Mouse (Mus musculus) MEL (cell line): ENCODE results near the gene Rab1b. TPM values are rescaled to one million over a fixed set of nuclear protein-coding genes. Genes with fewer than 3 reads are reported as not detected.

Experiments
- DNase-seq: peaks from one replicate; pipeline ENCODE4 v3.0.0; 2011; ENCODE audit warnings: low read depth, low spot score
- H3K27ac ChIP-seq: 2 replicates; pipeline ENCODE4 v1.5.1; 2012; ENCODE audit warnings: low read depth, mild to moderate bottlenecking, control low read depth, low read length, moderate library complexity; ENCODE audit not compliant: control insufficient read depth
- H3K27me3 ChIP-seq, 2 experiments: fragments of 150-350 bp in 1 of 2; sonication (generic) in 1 of 2; 2 replicates each; pipeline ENCODE4 v1.6.1; 2012; ENCODE audit warnings: low read length in 2 of 2, mild to moderate bottlenecking in 2 of 2, improper control_type of control experiment in 1 of 2, moderate library complexity in 1 of 2; ENCODE audit not compliant: insufficient read depth in 2 of 2, control insufficient read depth in 1 of 2
- H3K36me3 ChIP-seq, 2 experiments: 2 replicates each; pipeline ENCODE4 v1.6.1; 2012 to 2014; ENCODE audit warnings: low read length in 2 of 2, improper control_type of control experiment in 1 of 2, inconsistent platforms in 1 of 2, mild to moderate bottlenecking in 1 of 2; ENCODE audit not compliant: insufficient read depth in 2 of 2, control insufficient read depth in 1 of 2
- H3K4me1 ChIP-seq, 2 experiments: fragments of 150-350 bp in 1 of 2; sonication (generic) in 1 of 2; 2 replicates each; pipeline ENCODE4 v1.6.1; 2012; ENCODE audit warnings: low read length in 2 of 2, improper control_type of control experiment in 1 of 2, mild to moderate bottlenecking in 1 of 2; ENCODE audit not compliant: insufficient read depth in 2 of 2, control insufficient read depth in 1 of 2
- H3K4me3 ChIP-seq, 2 experiments: fragments of 150-350 bp in 1 of 2; sonication (generic) in 1 of 2; 2 replicates each; pipeline ENCODE4 v1.5.1; 2012; ENCODE audit warnings: low read depth in 2 of 2, low read length in 2 of 2, mild to moderate bottlenecking in 2 of 2, moderate library complexity in 2 of 2, control low read depth in 1 of 2, improper control_type of control experiment in 1 of 2; ENCODE audit not compliant: control insufficient read depth in 1 of 2, insufficient read depth in 1 of 2
- H3K79me2 ChIP-seq: 2 replicates; pipeline ENCODE4 v1.6.1; 2012; ENCODE audit warnings: mild to moderate bottlenecking, low read length, moderate library complexity; ENCODE audit not compliant: control insufficient read depth, poor library complexity, insufficient read depth
- H3K9ac ChIP-seq: 2 replicates; pipeline ENCODE4 v1.6.1; 2012; ENCODE audit warnings: low read depth, mild to moderate bottlenecking, control low read depth, low read length, moderate library complexity; ENCODE audit not compliant: control insufficient read depth, poor library complexity, severe bottlenecking
- H3K9me3 ChIP-seq: fragments of 150-350 bp; sonication (generic); replicated peaks from 2 replicates; pipeline ENCODE4 v1.6.1; 2012; ENCODE audit warnings: mild to moderate bottlenecking, low read length, improper control_type of control experiment, moderate library complexity; ENCODE audit not compliant: insufficient read depth
- CHD2 ChIP-seq: IDR thresholded peaks from 2 replicates; pipeline ENCODE4 v1.6.1; 2011; ENCODE audit warnings: low read length, improper control_type of control experiment
- CTCF ChIP-seq, 3 experiments: IDR thresholded peaks in 2 of 3; conservative IDR thresholded peaks in 1 of 3; 2 replicates each; pipeline ENCODE4 v1.5.1; 2011 to 2012; ENCODE audit warnings: low read length in 3 of 3, low read depth in 2 of 3, mild to moderate bottlenecking in 2 of 3, improper control_type of control experiment in 1 of 3, inconsistent platforms in 1 of 3, mixed read lengths in 1 of 3, moderate library complexity in 1 of 3; ENCODE audit not compliant: control insufficient read depth in 1 of 3, insufficient read depth in 1 of 3, poor library complexity in 1 of 3, severe bottlenecking in 1 of 3
- GABPA ChIP-seq: IDR thresholded peaks from 2 replicates; pipeline ENCODE4 v1.6.1; 2012; ENCODE audit warnings: low read depth, mild to moderate bottlenecking, inconsistent platforms, low read length, improper control_type of control experiment, moderate library complexity
- MAFK ChIP-seq: IDR thresholded peaks from 2 replicates; pipeline ENCODE4 v1.6.1; 2011; ENCODE audit warnings: low read depth, mild to moderate bottlenecking, low read length, improper control_type of control experiment, borderline replicate concordance
- MAZ ChIP-seq: IDR thresholded peaks from 2 replicates; pipeline ENCODE4 v1.6.1; 2012; ENCODE audit warnings: low read depth, mild to moderate bottlenecking, inconsistent platforms, low read length, improper control_type of control experiment
- MEF2A ChIP-seq: IDR thresholded peaks from 2 replicates; pipeline ENCODE4 v1.6.1; 2014; ENCODE audit warnings: low read depth, mild to moderate bottlenecking, inconsistent platforms, low read length, improper control_type of control experiment; ENCODE audit not compliant: poor library complexity, insufficient replicate concordance, severe bottlenecking; ENCODE audit errors: extremely low read depth
- MYC ChIP-seq: IDR thresholded peaks from 2 replicates; pipeline ENCODE4 v1.6.1; 2011; ENCODE audit warnings: low read depth, mild to moderate bottlenecking, low read length, improper control_type of control experiment, moderate library complexity
- POLR2AphosphoS2 ChIP-seq: IDR thresholded peaks from 2 replicates; pipeline ENCODE4 v1.6.1; 2011; ENCODE audit warnings: low read length, improper control_type of control experiment
- RCOR1 ChIP-seq: IDR thresholded peaks from 2 replicates; pipeline ENCODE4 v1.6.1; 2012; ENCODE audit warnings: low read depth, mild to moderate bottlenecking, inconsistent platforms, low read length, improper control_type of control experiment
- TBP ChIP-seq: IDR thresholded peaks from 2 replicates; pipeline ENCODE4 v1.8.0; 2011; ENCODE audit warnings: low read depth, low read length, improper control_type of control experiment
- ZC3H11A ChIP-seq: IDR thresholded peaks from 2 replicates; pipeline ENCODE4 v1.6.1; 2012; ENCODE audit warnings: low read depth, mild to moderate bottlenecking, inconsistent platforms, low read length, improper control_type of control experiment
- ZKSCAN1 ChIP-seq: IDR thresholded peaks from 2 replicates; pipeline ENCODE4 v1.6.1; 2012; ENCODE audit warnings: low read depth, mild to moderate bottlenecking, inconsistent platforms, low read length, improper control_type of control experiment, moderate library complexity
- ZMIZ1 ChIP-seq: IDR thresholded peaks from 2 replicates; pipeline ENCODE4 v1.6.1; 2012; ENCODE audit warnings: low read depth, mild to moderate bottlenecking, inconsistent platforms, low read length, improper control_type of control experiment, moderate library complexity
- polyA plus RNA-seq, 2 experiments: library from polyadenylated mRNA; stranded (reverse) in 1 of 2; unstranded in 1 of 2; fragments of >175 nt in 1 of 2; fragments of >200 nt in 1 of 2; gene quantifications; 2 replicates each; pipeline versions ENCODE4 v1.2.1 to v1.2.4; 2012; ENCODE audit warnings: low replicate concordance in 2 of 2, low read depth in 1 of 2; ENCODE audit not compliant: insufficient read length in 2 of 2, insufficient read depth in 1 of 2, missing spikeins in 1 of 2
- total RNA-seq: library from RNA; depleted of rRNA; stranded (reverse); fragments of 300-350 nt; gene quantifications from 2 replicates; pipeline ENCODE4 v1.2.3, GENCODE M21; 2012

Rab1b gene
- total and polyA plus RNA-seq, 3 experiments = 86.4 to 162 TPM; not detected in 1

GRCm38 (mm10) chr19:5097521-5098362, 9.1 kb downstream of the Rab1b start:
- peak overlapping the region; percentile 61 for H3K9ac ChIP-seq
- no peaks in the 10 kb centered on the region for H3K9me3 ChIP-seq
- DNase-seq = no peak
- H3K27ac ChIP-seq = no peak overlapping the region
- peaks cover 0 to 14% of the 10 kb centered on the region in 2 experiments; a peak in 2 of 4 replicates for H3K4me1 ChIP-seq
- TF ChIP-seq ZC3H11A = no peak
- 0 out of 2 replicates have a peak, but pooled peaks have one; percentile 27 for TF ChIP-seq MAZ
- no peak for TF ChIP-seq TBP
- no peak for TF ChIP-seq MEF2A
- H3K79me2 ChIP-seq = no peaks in the 10 kb centered on the region
- peak overlapping the region in 1 of 2 experiments; percentile 3; a peak in 1 of 4 replicates for H3K4me3 ChIP-seq
- H3K27me3 ChIP-seq = no peaks in the 10 kb centered on the region
- peaks cover 0 to 4% of the 10 kb centered on the region in 2 experiments; a peak in 2 of 4 replicates for H3K36me3 ChIP-seq

GRCm38 (mm10) chr19:5095887-5096474, 10.9 kb downstream of the Rab1b start:
- TF ChIP-seq CTCF (IDR thresholded peaks at IDR 0.05 in 2 of 3, conservative IDR thresholded peaks at IDR 0.05 in 1 of 3; ENCODE audit: control insufficient read depth in 1 of 3, insufficient read depth in 1 of 3, low read depth in 2 of 3, low read length in 3 of 3, poor library complexity in 1 of 3, severe bottlenecking in 1 of 3) (no peak), GABPA (no peak), CHD2 (no peak), MEF2A (no peak), TBP (no peak), ZKSCAN1 (no peak)
- TF ChIP-seq, all 39 proteins: peak for 0
- H3K4me3 ChIP-seq = no peak overlapping the region
- H3K4me1 ChIP-seq = peaks cover 0 to 14% of the 10 kb centered on the region in 2 experiments; a peak in 2 of 4 replicates
- H3K27ac ChIP-seq = no peak overlapping the region
- no peaks in the 10 kb centered on the region for H3K79me2 ChIP-seq
- H3K9me3 ChIP-seq = no peaks in the 10 kb centered on the region
- no peaks in the 10 kb centered on the region for H3K27me3 ChIP-seq
- no peak overlapping the region for H3K9ac ChIP-seq
- no peak for DNase-seq
- peaks cover 0 to 4% of the 10 kb centered on the region in 2 experiments; a peak in 2 of 4 replicates for H3K36me3 ChIP-seq

GRCm38 (mm10) chr19:5094746-5095417, 12.0 kb downstream of the Rab1b start:
- Histone ChIP-seq H3K9ac (no peak overlapping the region), H3K4me3 (no peak overlapping the region), H3K27ac (no peak overlapping the region), H3K4me1 (peaks cover 0 to 14% of the 10 kb centered on the region in 2 experiments; a peak in 2 of 4 replicates), H3K79me2 (no peaks in the 10 kb centered on the region), H3K27me3 (no peaks in the 10 kb centered on the region), H3K36me3 (peaks cover 0 to 4% of the 10 kb centered on the region in 2 experiments; a peak in 2 of 4 replicates), H3K9me3 (no peaks in the 10 kb centered on the region)
- TF ChIP-seq RCOR1 = no peak
- no peak for TF ChIP-seq MYC
- TF ChIP-seq MAFK = no peak
- peak; percentile 33; the same call in 1 of the 2 replicates for TF ChIP-seq POLR2AphosphoS2
- TF ChIP-seq ZMIZ1 = no peak
- no peak for DNase-seq
